Mouse (Mus musculus): Measurements from ENCODE around the gene Cfap44. TPM values are rescaled to one million over a fixed set of nuclear protein-coding genes. Genes with fewer than 3 reads are reported as not detected.

The Cfap44 gene
- polyA plus RNA-seq, 2 experiments: 0.47 to 0.66 TPM

DNA sequence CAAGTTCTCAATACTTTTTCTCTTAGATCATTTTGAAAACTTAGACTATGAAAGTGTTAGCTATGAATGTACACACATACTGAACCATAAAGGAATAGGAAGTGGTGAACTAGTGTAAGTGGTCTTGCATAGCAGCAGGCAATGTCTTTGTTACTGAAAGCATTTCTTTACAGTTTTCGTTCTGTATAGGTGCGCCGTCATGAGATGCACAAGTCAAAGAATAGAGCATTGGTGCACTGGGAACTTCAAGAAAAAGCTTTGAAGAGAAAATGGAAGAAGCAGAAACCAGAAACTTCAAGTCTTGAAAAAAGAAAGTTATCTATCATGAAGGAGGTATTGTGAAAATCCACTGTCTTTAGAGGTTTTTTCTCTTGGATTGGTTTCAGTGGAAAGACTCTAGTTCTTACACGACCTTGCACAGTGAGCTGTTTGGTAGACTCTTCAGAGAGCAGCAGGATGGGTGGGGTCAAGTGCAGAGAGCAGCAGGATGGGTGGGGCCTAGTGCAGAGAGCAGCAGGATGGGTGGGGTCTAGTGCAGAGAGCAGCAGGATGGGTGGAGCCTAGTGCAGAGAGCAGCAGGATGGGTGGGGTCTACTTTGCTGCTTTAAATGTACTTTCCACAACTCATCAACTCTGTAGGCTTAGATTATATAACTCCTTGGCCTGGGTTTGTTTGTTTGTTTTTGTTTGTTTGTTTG is 36.9 kb upstream of the Cfap44 start:
- H3K9me3 ChIP-seq (ENCODE audit: control insufficient read depth, low read length): no peaks in the 10 kb centered on the region
- H3K4me2 ChIP-seq (replicated peaks; ENCODE audit: low read depth, low read length, severe bottlenecking): no peak overlapping the region
- DNase-seq (ENCODE audit: low spot score) (peak; percentile 34), ATAC-seq (ENCODE audit: low FRiP score, low read depth) (no peak)
- no peak for TF ChIP-seq POLR2A (IDR thresholded peaks at IDR 0.05; ENCODE audit: borderline replicate concordance, extremely low read depth, insufficient read depth, insufficient read length)
- no peaks in the 10 kb centered on the region for H3K27me3 ChIP-seq (ENCODE audit: control insufficient read depth, insufficient read depth, low read length)
- no peak overlapping the region for H3K27ac ChIP-seq (replicated peaks; ENCODE audit: low read depth, low read length)
- peaks cover 12% of the 10 kb centered on the region for H3K36me3 ChIP-seq (ENCODE audit: control insufficient read depth, insufficient read depth, low read length)
- no peak overlapping the region for H3K9ac ChIP-seq (ENCODE audit: low read depth, low read length, severe bottlenecking)
- WGBS: 72% methylated on average over 4 of the region's 4 CpGs
- no peaks in the 10 kb centered on the region for H3K4me1 ChIP-seq (ENCODE audit: control insufficient read depth, insufficient read depth, low read length)
- H3K4me3 ChIP-seq (replicated peaks; ENCODE audit: low read length): no peak overlapping the region

DNA sequence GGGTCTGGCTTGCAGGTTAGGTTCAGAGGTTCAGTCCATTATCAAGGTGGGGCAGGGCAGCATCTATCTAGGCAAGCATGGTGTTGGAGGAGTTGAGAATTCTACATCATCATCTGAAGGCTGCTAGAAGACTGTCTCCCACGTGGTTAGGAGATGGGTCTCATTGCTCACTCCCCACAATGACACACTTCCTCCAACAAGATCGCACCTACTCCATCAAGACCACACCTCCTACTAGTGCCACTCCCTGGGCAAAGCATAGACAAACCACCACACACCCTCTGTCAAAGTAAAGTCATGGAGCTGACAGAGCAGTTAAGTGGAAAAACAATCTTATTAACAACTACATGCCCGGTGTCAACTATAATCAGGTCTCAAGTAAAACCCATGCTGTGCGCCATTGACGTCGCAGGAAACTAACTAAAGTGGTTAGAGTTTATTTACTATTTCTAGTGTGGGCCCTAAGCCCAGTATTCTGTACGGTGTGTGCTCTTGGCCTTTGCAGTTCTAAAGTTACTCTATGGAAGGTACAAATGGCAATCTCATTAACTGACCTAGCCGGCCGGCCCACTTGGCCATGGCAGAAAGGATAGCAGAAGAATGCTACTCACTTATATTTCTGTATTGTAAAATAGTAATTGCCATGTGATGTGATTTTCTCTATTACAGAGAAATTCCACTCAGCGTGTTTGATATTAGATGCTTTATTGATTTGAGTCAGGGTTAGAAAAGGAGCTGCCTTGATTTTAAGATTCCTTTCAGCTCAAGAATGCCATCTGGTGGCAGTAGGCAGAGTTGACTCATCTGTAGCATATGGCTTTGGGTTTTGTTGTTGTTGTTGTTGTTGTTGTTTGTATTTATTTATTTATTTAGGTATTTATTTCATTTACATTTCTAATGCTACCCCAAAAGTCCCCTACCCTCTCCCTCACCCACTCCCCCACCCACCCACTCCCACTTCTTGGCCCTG is 32.4 kb upstream of the Cfap44 start:
- WGBS: 85% methylated on average over 10 of the region's 10 CpGs
- no peak for TF ChIP-seq POLR2A (IDR thresholded peaks at IDR 0.05; ENCODE audit: borderline replicate concordance, extremely low read depth, insufficient read depth, insufficient read length)
- Histone ChIP-seq H3K4me2 (replicated peaks; ENCODE audit: low read depth, low read length, severe bottlenecking) (no peak overlapping the region), H3K9ac (ENCODE audit: low read depth, low read length, severe bottlenecking) (no peak overlapping the region), H3K4me1 (ENCODE audit: control insufficient read depth, insufficient read depth, low read length) (no peaks in the 10 kb centered on the region), H3K4me3 (replicated peaks; ENCODE audit: low read length) (no peak overlapping the region), H3K27ac (replicated peaks; ENCODE audit: low read depth, low read length) (no peak overlapping the region), H3K36me3 (ENCODE audit: control insufficient read depth, insufficient read depth, low read length) (peaks cover 21% of the 10 kb centered on the region), H3K27me3 (ENCODE audit: control insufficient read depth, insufficient read depth, low read length) (no peaks in the 10 kb centered on the region), H3K9me3 (ENCODE audit: control insufficient read depth, low read length) (no peaks in the 10 kb centered on the region)
- no peak for ATAC-seq (ENCODE audit: low FRiP score, low read depth)
- peak; percentile 23 for DNase-seq (ENCODE audit: low spot score)

DNA sequence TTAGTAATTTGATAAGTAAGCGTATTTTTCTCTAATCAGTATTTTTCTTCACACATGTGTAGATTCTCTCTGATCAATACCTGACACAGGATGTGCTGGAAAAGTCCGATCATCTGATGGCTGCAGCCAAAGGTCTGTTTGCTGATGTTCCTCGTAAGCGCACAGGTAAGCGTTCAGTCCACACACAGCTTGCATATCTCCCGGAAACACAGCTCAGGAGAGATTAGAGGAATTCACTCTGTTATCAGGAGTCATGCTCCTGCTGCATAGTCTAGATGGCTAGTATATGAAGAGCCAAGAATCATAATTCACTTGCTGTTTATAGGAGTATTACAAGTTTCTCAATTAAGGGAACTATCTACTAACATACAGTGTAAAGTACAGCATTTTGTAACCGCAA is 29.1 kb upstream of the Cfap44 start:
- H3K9ac ChIP-seq (ENCODE audit: low read depth, low read length, severe bottlenecking): no peak overlapping the region
- no peaks in the 10 kb centered on the region for H3K9me3 ChIP-seq (ENCODE audit: control insufficient read depth, low read length)
- no peak overlapping the region for H3K27ac ChIP-seq (replicated peaks; ENCODE audit: low read depth, low read length)
- ATAC-seq (ENCODE audit: low FRiP score, low read depth) (no peak), DNase-seq (ENCODE audit: low spot score) (no peak)
- H3K27me3 ChIP-seq (ENCODE audit: control insufficient read depth, insufficient read depth, low read length): no peaks in the 10 kb centered on the region
- no peaks in the 10 kb centered on the region for H3K4me1 ChIP-seq (ENCODE audit: control insufficient read depth, insufficient read depth, low read length)
- TF ChIP-seq POLR2A (IDR thresholded peaks at IDR 0.05; ENCODE audit: borderline replicate concordance, extremely low read depth, insufficient read depth, insufficient read length): no peak
- H3K4me2 ChIP-seq (replicated peaks; ENCODE audit: low read depth, low read length, severe bottlenecking): no peak overlapping the region
- WGBS: 91% methylated on average over 7 of the region's 7 CpGs
- no peak overlapping the region for H3K4me3 ChIP-seq (replicated peaks; ENCODE audit: low read length)
- H3K36me3 ChIP-seq (ENCODE audit: control insufficient read depth, insufficient read depth, low read length): peaks cover 24% of the 10 kb centered on the region

DNA sequence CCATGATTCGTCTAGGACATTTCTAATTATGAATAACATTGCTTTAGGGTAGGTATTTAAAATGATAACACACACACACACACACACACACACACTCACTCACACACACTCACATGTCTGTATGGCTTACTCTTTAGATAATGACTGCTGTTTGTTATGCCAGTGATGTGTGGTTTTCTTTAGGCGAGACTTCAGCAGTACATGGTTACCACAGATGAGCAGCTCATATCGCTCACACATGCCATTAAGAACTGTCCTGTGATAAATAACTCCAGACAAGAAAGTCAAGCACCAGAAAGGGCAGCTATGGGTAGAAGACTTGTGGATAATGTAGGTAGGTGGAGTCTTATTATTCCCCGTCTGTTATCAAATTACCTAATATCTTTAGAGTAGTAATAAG is 19.1 kb upstream of the Cfap44 start:
- H3K27me3 ChIP-seq (ENCODE audit: control insufficient read depth, insufficient read depth, low read length): no peaks in the 10 kb centered on the region
- H3K9ac ChIP-seq (ENCODE audit: low read depth, low read length, severe bottlenecking): no peak overlapping the region
- no peak for TF ChIP-seq POLR2A (IDR thresholded peaks at IDR 0.05; ENCODE audit: borderline replicate concordance, extremely low read depth, insufficient read depth, insufficient read length)
- ATAC-seq (ENCODE audit: low FRiP score, low read depth): no peak
- H3K27ac ChIP-seq (replicated peaks; ENCODE audit: low read depth, low read length): no peak overlapping the region
- H3K9me3 ChIP-seq (ENCODE audit: control insufficient read depth, low read length): no peaks in the 10 kb centered on the region
- no peak overlapping the region for H3K4me2 ChIP-seq (replicated peaks; ENCODE audit: low read depth, low read length, severe bottlenecking)
- H3K4me3 ChIP-seq (replicated peaks; ENCODE audit: low read length): no peak overlapping the region
- no peaks in the 10 kb centered on the region for H3K4me1 ChIP-seq (ENCODE audit: control insufficient read depth, insufficient read depth, low read length)
- 86% methylated on average over 4 of the region's 4 CpGs for whole genome bisulfite sequencing
- peaks cover 22% of the 10 kb centered on the region for H3K36me3 ChIP-seq (ENCODE audit: control insufficient read depth, insufficient read depth, low read length)
- no peak for DNase-seq (ENCODE audit: low spot score)

DNA sequence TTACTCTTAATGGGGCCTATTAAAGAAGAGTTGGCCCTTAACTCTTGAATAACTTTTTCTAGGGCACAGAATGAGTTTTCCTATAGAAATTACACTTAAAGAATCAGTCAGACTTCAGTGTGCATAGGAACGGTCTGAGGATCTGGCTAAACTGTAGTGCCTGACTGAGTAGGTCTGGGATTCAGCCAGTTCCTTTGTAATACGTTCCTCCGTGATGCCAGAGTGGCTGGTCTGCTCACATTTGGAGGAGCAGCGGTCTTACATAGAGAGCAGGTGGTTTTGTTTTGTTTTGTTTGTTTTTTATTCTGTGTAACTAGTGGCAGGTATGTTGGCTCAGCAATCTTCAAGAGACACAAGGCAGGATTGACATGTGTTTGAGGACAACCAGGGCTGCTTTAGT is 14.6 kb upstream of the Cfap44 start:
- Histone ChIP-seq H3K36me3 (ENCODE audit: control insufficient read depth, insufficient read depth, low read length) (peaks cover 15% of the 10 kb centered on the region), H3K4me3 (replicated peaks; ENCODE audit: low read length) (no peak overlapping the region), H3K27me3 (ENCODE audit: control insufficient read depth, insufficient read depth, low read length) (no peaks in the 10 kb centered on the region), H3K27ac (replicated peaks; ENCODE audit: low read depth, low read length) (no peak overlapping the region), H3K9ac (ENCODE audit: low read depth, low read length, severe bottlenecking) (no peak overlapping the region), H3K4me2 (replicated peaks; ENCODE audit: low read depth, low read length, severe bottlenecking) (no peak overlapping the region), H3K9me3 (ENCODE audit: control insufficient read depth, low read length) (no peaks in the 10 kb centered on the region), H3K4me1 (ENCODE audit: control insufficient read depth, insufficient read depth, low read length) (peaks cover 10% of the 10 kb centered on the region)
- no peak for DNase-seq (ENCODE audit: low spot score)
- 46% methylated on average over 4 of the region's 4 CpGs for WGBS
- TF ChIP-seq POLR2A (IDR thresholded peaks at IDR 0.05; ENCODE audit: borderline replicate concordance, extremely low read depth, insufficient read depth, insufficient read length): no peak
- ATAC-seq (ENCODE audit: low FRiP score, low read depth): no peak
